Mouse (Mus musculus): ENCODE data around the gene Idh2. TPM values are rescaled to one million over a fixed set of nuclear protein-coding genes. Genes with fewer than 3 reads are reported as not detected.

The Idh2 gene
- polyA plus RNA-seq, 1 experiment from 2014 or later = 403 TPM

DNA sequence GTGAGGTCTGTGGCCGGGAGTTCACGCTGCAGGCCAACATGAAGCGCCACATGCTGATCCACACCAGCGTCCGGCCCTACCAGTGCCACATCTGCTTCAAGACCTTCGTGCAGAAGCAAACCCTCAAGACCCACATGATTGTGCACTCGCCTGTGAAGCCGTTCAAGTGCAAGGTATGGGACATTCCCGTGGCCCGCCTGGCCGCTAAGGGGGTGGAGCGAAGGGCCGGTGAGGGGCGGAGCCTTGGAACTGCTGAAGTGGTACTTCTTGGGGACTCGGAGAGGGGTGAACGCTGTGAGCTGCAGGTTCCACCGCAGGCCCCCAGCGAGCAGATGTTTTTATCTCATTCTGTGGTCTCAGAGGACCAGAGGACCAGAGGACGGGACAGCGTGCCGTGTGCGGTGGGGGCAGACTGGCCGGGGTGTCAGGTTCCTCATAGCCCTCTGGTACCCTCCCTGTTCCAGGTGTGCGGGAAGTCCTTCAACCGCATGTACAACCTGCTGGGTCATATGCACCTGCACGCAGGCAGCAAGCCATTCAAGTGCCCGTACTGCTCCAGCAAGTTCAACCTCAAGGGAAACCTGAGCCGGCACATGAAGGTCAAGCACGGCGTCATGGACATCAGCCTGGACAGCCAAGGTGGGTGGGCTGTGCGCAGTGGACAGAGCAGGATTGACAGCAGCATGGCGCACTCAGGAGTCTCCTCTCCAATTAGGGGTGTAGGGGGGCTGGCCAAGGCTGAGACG is 29.0 kb downstream of the Idh2 start:
- no peak overlapping the region for H3K4me2 ChIP-seq (ENCODE audit: low read depth, low read length, severe bottlenecking)
- peaks cover 30% of the 10 kb centered on the region; the same call in 1 of the 2 replicates for H3K36me3 ChIP-seq (ENCODE audit: control insufficient read depth, insufficient read depth, low read length)
- H3K4me1 ChIP-seq (replicated peaks; ENCODE audit: control insufficient read depth, insufficient read depth, low read length) = no peaks in the 10 kb centered on the region
- WGBS = 86% methylated on average over 33 of the region's 33 CpGs
- ATAC-seq (replicated peaks; ENCODE audit: low FRiP score) = no peak
- no peaks in the 10 kb centered on the region for H3K27me3 ChIP-seq (ENCODE audit: control insufficient read depth, insufficient read depth, low read length)
- no peak overlapping the region for H3K9ac ChIP-seq (ENCODE audit: low read length)
- no peak overlapping the region for H3K4me3 ChIP-seq (ENCODE audit: low read depth, low read length)
- no peak for DNase-seq (ENCODE audit: low spot score)
- no peaks in the 10 kb centered on the region for H3K9me3 ChIP-seq (ENCODE audit: control insufficient read depth, low read length)
- no peak overlapping the region for H3K27ac ChIP-seq (ENCODE audit: low read depth, low read length)

DNA sequence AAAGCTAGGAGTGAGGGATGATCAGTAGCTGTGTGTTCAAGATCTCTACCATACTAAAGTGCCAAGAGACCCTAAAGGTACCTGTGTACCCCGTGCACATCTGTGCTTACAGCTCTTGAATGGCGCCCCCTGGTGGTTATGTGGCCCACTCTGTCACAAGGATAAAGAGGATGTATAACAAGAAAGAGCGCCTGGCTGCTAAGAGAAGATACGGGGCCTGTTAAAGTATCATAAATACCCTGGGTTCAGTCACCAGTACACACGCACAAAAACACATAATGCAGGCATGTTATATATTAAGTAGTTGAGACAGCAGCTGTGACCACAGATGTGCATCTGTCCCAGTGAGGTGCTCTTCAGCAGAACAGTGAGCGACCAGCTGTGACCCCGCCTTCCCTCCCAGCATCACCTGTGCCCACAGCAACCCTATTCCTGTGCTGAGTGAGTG is 30.7 kb downstream of the Idh2 start:
- H3K9me3 ChIP-seq (ENCODE audit: control insufficient read depth, low read length) = no peaks in the 10 kb centered on the region
- H3K27ac ChIP-seq (ENCODE audit: low read depth, low read length) = no peak overlapping the region
- 59% methylated on average over 7 of the region's 7 CpGs for WGBS
- no peak overlapping the region for H3K4me2 ChIP-seq (ENCODE audit: low read depth, low read length, severe bottlenecking)
- ATAC-seq (replicated peaks; ENCODE audit: low FRiP score) (peak; percentile 61), DNase-seq (ENCODE audit: low spot score) (peak; percentile 89)
- H3K9ac ChIP-seq (ENCODE audit: low read length) = no peak overlapping the region
- no peaks in the 10 kb centered on the region for H3K4me1 ChIP-seq (replicated peaks; ENCODE audit: control insufficient read depth, insufficient read depth, low read length)
- no peak overlapping the region for H3K4me3 ChIP-seq (ENCODE audit: low read depth, low read length)
- H3K27me3 ChIP-seq (ENCODE audit: control insufficient read depth, insufficient read depth, low read length) = no peaks in the 10 kb centered on the region
- H3K36me3 ChIP-seq (ENCODE audit: control insufficient read depth, insufficient read depth, low read length) = peaks cover 28% of the 10 kb centered on the region; the same call in 1 of the 2 replicates

- Histone ChIP-seq H3K27me3 (ENCODE audit: control insufficient read depth, insufficient read depth, low read length) (no peaks in the 10 kb centered on the region), H3K9me3 (ENCODE audit: control insufficient read depth, low read length) (no peaks in the 10 kb centered on the region), H3K9ac (ENCODE audit: low read length) (no peak overlapping the region), H3K36me3 (ENCODE audit: control insufficient read depth, insufficient read depth, low read length) (peaks cover 24% of the 10 kb centered on the region; the same call in 1 of the 2 replicates), H3K4me3 (ENCODE audit: low read depth, low read length) (no peak overlapping the region), H3K4me1 (replicated peaks; ENCODE audit: control insufficient read depth, insufficient read depth, low read length) (peaks cover 12% of the 10 kb centered on the region), H3K4me2 (ENCODE audit: low read depth, low read length, severe bottlenecking) (no peak overlapping the region), H3K27ac (ENCODE audit: low read depth, low read length) (no peak overlapping the region)
- WGBS = 96% methylated on average over 42 of the region's 42 CpGs
- ATAC-seq (replicated peaks; ENCODE audit: low FRiP score) (no peak), DNase-seq (ENCODE audit: low spot score) (no peak)
Observed at GRCm38 (mm10) chr7:80081586-80082554, 33.3 kb downstream of the Idh2 start.

DNA sequence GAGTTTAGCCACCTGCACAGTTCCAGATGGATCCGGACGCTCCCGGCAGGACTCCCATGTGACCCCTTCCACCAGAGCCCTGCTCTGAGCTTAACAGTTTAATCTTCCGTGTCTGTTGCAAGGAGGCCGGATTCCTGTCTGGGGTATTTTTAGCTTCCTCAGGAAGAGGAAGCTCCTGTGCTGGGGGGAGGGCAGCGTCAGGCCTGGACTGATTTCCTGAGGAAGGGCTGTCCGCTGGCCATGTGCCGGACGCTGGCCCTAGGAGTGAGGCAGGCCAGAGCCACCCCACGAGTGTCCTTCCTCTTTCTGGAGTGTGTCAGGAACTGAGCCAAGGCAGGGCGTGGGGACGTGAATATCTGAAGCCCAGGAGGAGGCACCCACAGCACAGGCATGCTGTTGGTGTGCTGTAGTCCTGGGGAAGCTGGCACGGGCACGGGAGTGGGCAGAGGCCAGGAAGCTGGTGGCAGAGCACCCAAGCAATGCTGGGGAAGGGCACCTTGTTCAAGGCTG is 36.3 kb downstream of the Idh2 start:
- peak overlapping the region; percentile 41; the same call in 1 of the 2 replicates for H3K27ac ChIP-seq (ENCODE audit: low read depth, low read length)
- H3K9ac ChIP-seq (ENCODE audit: low read length) = no peak overlapping the region; the same call in 1 of the 2 replicates
- no peak overlapping the region for H3K4me3 ChIP-seq (ENCODE audit: low read depth, low read length)
- no peak overlapping the region for H3K4me2 ChIP-seq (ENCODE audit: low read depth, low read length, severe bottlenecking)
- peaks cover 38% of the 10 kb centered on the region for H3K4me1 ChIP-seq (replicated peaks; ENCODE audit: control insufficient read depth, insufficient read depth, low read length)
- H3K36me3 ChIP-seq (ENCODE audit: control insufficient read depth, insufficient read depth, low read length) = peaks cover 20% of the 10 kb centered on the region; the same call in 1 of the 2 replicates
- no peaks in the 10 kb centered on the region for H3K27me3 ChIP-seq (ENCODE audit: control insufficient read depth, insufficient read depth, low read length)
- H3K9me3 ChIP-seq (ENCODE audit: control insufficient read depth, low read length) = no peaks in the 10 kb centered on the region
- WGBS = 62% methylated on average over 14 of the region's 14 CpGs
- no peak for DNase-seq (ENCODE audit: low spot score)
- no peak for ATAC-seq (replicated peaks; ENCODE audit: low FRiP score)

DNA sequence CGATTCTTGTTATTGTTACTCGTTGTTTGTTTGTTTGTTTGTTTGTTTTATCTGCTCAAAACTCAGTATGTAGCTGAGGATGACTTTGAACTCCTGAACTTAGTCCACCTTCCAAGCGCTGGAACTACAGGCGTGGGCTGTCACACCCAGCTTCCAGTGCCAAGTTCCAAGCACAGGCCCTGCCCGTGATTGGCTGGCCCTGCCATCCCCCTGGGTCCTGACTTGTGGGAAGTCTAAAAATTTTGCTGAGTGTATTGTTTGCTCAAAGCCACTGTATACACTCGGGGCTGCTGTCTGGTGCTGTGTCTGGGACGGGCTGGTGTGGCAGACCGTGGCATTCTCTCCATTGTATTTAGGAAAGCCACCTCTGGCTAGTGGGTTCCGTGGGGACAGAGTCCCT is 37.4 kb downstream of the Idh2 start:
- Histone ChIP-seq H3K4me1 (replicated peaks; ENCODE audit: control insufficient read depth, insufficient read depth, low read length) (peaks cover 38% of the 10 kb centered on the region), H3K27ac (ENCODE audit: low read depth, low read length) (no peak overlapping the region), H3K27me3 (ENCODE audit: control insufficient read depth, insufficient read depth, low read length) (no peaks in the 10 kb centered on the region), H3K9ac (ENCODE audit: low read length) (no peak overlapping the region), H3K4me3 (ENCODE audit: low read depth, low read length) (no peak overlapping the region), H3K9me3 (ENCODE audit: control insufficient read depth, low read length) (no peaks in the 10 kb centered on the region), H3K4me2 (ENCODE audit: low read depth, low read length, severe bottlenecking) (no peak overlapping the region), H3K36me3 (ENCODE audit: control insufficient read depth, insufficient read depth, low read length) (peaks cover 15% of the 10 kb centered on the region; the same call in 1 of the 2 replicates)
- ATAC-seq (replicated peaks; ENCODE audit: low FRiP score) = no peak
- 77% methylated on average over 9 of the region's 9 CpGs for WGBS
- no peak for DNase-seq (ENCODE audit: low spot score)

GRCm38 (mm10) chr7:80076961-80077716 is 38.1 kb downstream of the Idh2 start:
- DNase-seq (ENCODE audit: low spot score) (no peak), ATAC-seq (replicated peaks; ENCODE audit: low FRiP score) (no peak)
- H3K9ac ChIP-seq (ENCODE audit: low read length) = peak overlapping the region; percentile 50

GRCm38 (mm10) chr7:80075946-80076583 is 39.1 kb downstream of the Idh2 start:
- peak overlapping the region; percentile 26; the same call in 1 of the 2 replicates for H3K4me2 ChIP-seq (ENCODE audit: low read depth, low read length, severe bottlenecking)
- ATAC-seq (replicated peaks; ENCODE audit: low FRiP score) = peak; percentile 68
- no peaks in the 10 kb centered on the region for H3K9me3 ChIP-seq (ENCODE audit: control insufficient read depth, low read length)
- DNase-seq (ENCODE audit: low spot score) = no peak
- peak overlapping the region; percentile 88 for H3K27ac ChIP-seq (ENCODE audit: low read depth, low read length)
- H3K4me1 ChIP-seq (replicated peaks; ENCODE audit: control insufficient read depth, insufficient read depth, low read length) = peaks cover 45% of the 10 kb centered on the region
- peak overlapping the region; percentile 50 for H3K9ac ChIP-seq (ENCODE audit: low read length)
- H3K36me3 ChIP-seq (ENCODE audit: control insufficient read depth, insufficient read depth, low read length) = no peaks in the 10 kb centered on the region
- H3K4me3 ChIP-seq (ENCODE audit: low read depth, low read length) = no peak overlapping the region
- WGBS = 13% methylated on average over 4 of the region's 4 CpGs
- H3K27me3 ChIP-seq (ENCODE audit: control insufficient read depth, insufficient read depth, low read length) = no peaks in the 10 kb centered on the region

More at GRCm38 (mm10) chr7:80076961-80077716, 38.1 kb downstream of the Idh2 start:
- Histone ChIP-seq H3K27me3 (ENCODE audit: control insufficient read depth, insufficient read depth, low read length) (no peaks in the 10 kb centered on the region), H3K9me3 (ENCODE audit: control insufficient read depth, low read length) (no peaks in the 10 kb centered on the region), H3K4me3 (ENCODE audit: low read depth, low read length) (no peak overlapping the region), H3K27ac (ENCODE audit: low read depth, low read length) (peak overlapping the region; percentile 88), H3K36me3 (ENCODE audit: control insufficient read depth, insufficient read depth, low read length) (peaks cover 8% of the 10 kb centered on the region; the same call in 1 of the 2 replicates), H3K4me1 (replicated peaks; ENCODE audit: control insufficient read depth, insufficient read depth, low read length) (peaks cover 42% of the 10 kb centered on the region), H3K4me2 (ENCODE audit: low read depth, low read length, severe bottlenecking) (no peak overlapping the region)
- 54% methylated on average over 6 of the region's 6 CpGs for WGBS
